Mouse (Mus musculus) lung, embryonic 14.5 days (tissue): ENCODE data around the gene 2010111I01Rik. TPM values are rescaled to one million over a fixed set of nuclear protein-coding genes. Genes with fewer than 3 reads are reported as not detected.

ENCODE experiments used
- ATAC-seq: fragments of 200-750 bp; cut with Nextera tagmentation; 2 replicates; pipeline ENCODE4 v1.8.0; 2017; ENCODE audit warnings: mild to moderate bottlenecking, moderate TSS enrichment, moderate library complexity; ENCODE audit not compliant: insufficient read depth
- DNase-seq: peaks from one replicate; pipeline ENCODE4 v3.0.0-alpha.2; 2015
- H3K27ac ChIP-seq: fragments of 300-500 bp; sonication (generic); 2 replicates; pipeline ENCODE4 v1.5.1; 2014; ENCODE audit warnings: low read depth, mild to moderate bottlenecking, moderate library complexity
- H3K27me3 ChIP-seq: fragments of 300-500 bp; sonication (generic); 2 replicates; pipeline ENCODE4 v1.6.1; 2014; ENCODE audit warnings: low read length, control low read depth; ENCODE audit not compliant: insufficient read depth
- H3K36me3 ChIP-seq: fragments of 300-500 bp; sonication (generic); 2 replicates; pipeline ENCODE4 v1.6.1; 2014; ENCODE audit warnings: control low read depth; ENCODE audit not compliant: insufficient read depth
- H3K4me1 ChIP-seq: fragments of 300-500 bp; sonication (generic); 2 replicates; pipeline ENCODE4 v1.6.1; 2014; ENCODE audit warnings: antibody characterized with exemption, control low read depth; ENCODE audit not compliant: insufficient read depth
- H3K4me2 ChIP-seq: fragments of 300-500 bp; sonication (generic); 2 replicates; pipeline ENCODE4 v1.6.1; 2014; ENCODE audit warnings: mild to moderate bottlenecking
- H3K4me3 ChIP-seq: fragments of 300-500 bp; sonication (generic); 2 replicates; pipeline ENCODE4 v1.5.1; 2014; ENCODE audit warnings: low read depth, low read length
- H3K9ac ChIP-seq: fragments of 300-500 bp; sonication (generic); 2 replicates; pipeline ENCODE4 v1.6.1; 2014
- H3K9me3 ChIP-seq: fragments of 300-500 bp; sonication (generic); 2 replicates; pipeline ENCODE4 v1.6.1; 2016; ENCODE audit warnings: low read depth, low read length, control low read depth
- CTCF ChIP-seq: IDR thresholded peaks from 2 replicates; pipeline ENCODE4 v1.5.1; 2016; ENCODE audit warnings: antibody characterized with exemption, low read depth
- WGBS: fragments of 180-500 bp; shearing (Covaris S2); extraction: QIAGEN DNeasy Blood & Tissue Kit; methylation state at CpG from one replicate; pipeline ENCODE4 v1.1.7; 2014; 5-methylcytosine and 5-hydroxymethylcytosine counted together
- polyA plus RNA-seq: library from polyadenylated mRNA; unstranded; fragments of >200 nt; fragmentation: Nextera tagmentation; extraction: Ambion mirVana; gene quantifications from 2 replicates; pipeline ENCODE4 v1.2.1, GENCODE M21; 2014

2010111I01Rik gene
- polyA plus RNA-seq, 1 experiment from 2014 or later = 156 TPM

- Histone ChIP-seq H3K4me1 (peaks cover 33% of the 10 kb centered on the region), H3K4me3 (peak overlapping the region; percentile 80), H3K36me3 (peaks cover 8% of the 10 kb centered on the region), H3K27me3 (no peaks in the 10 kb centered on the region), H3K9ac (peak overlapping the region; percentile 93), H3K27ac (peak overlapping the region; percentile 97), H3K9me3 (no peaks in the 10 kb centered on the region), H3K4me2 (peak overlapping the region; percentile 67)
- peak; percentile 64 for ATAC-seq
- TF ChIP-seq CTCF = no peak
- WGBS = 4% methylated on average over 11 of the region's 11 CpGs
- DNase-seq = peak; percentile 68
Observed at GRCm38 (mm10) chr13:63239301-63239804, 274.7 kb downstream of the 2010111I01Rik start.

DNA sequence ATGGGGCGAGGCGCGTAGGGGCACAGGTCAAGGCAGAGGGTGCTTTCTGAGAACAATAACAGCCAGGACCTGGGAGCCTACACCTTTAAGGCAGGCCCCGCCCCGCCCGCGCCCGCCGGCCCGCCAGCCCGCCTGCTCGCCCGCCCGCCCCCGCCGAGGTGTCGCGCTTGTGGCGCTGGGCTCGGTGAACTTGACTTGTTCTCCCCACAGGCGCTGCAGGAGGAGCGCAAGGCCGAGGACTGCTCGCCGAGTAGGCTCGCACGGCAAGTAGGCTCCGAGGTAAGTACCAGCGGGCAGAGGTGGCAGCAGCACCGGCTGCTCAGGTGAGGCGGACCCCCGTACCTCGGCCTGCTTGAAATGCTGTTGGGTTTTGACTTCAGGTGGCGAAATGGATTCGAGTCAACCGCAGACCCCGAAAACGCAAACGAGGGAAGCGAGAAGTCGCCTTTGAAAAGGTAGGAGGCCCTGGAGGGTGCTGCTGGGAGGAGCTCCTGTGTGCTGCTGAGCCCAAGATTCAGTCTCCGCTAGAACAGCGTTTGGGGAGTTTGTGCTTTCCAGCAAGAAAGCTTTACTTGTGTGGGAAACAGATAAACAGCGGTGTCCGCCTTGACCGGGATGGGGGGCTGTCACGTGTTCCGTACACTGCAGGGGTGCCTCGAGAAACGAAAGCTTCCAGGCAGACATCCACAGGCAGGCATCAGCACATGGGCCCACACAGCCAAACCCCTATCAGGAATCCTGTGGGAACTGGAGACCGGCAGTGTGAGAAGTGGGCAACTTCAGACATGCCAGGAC is 275.4 kb downstream of the 2010111I01Rik start:
- Histone ChIP-seq H3K4me2 (peak overlapping the region; percentile 67), H3K27ac (peak overlapping the region; percentile 97), H3K4me3 (peak overlapping the region; percentile 80), H3K9me3 (no peaks in the 10 kb centered on the region), H3K4me1 (peaks cover 36% of the 10 kb centered on the region), H3K36me3 (peaks cover 13% of the 10 kb centered on the region), H3K27me3 (no peaks in the 10 kb centered on the region), H3K9ac (peak overlapping the region; percentile 93)
- no peak for TF ChIP-seq CTCF
- DNase-seq (peak; percentile 80), ATAC-seq (peak; percentile 82)
- WGBS = under 1% methylated on average over 42 of the region's 51 CpGs

DNA sequence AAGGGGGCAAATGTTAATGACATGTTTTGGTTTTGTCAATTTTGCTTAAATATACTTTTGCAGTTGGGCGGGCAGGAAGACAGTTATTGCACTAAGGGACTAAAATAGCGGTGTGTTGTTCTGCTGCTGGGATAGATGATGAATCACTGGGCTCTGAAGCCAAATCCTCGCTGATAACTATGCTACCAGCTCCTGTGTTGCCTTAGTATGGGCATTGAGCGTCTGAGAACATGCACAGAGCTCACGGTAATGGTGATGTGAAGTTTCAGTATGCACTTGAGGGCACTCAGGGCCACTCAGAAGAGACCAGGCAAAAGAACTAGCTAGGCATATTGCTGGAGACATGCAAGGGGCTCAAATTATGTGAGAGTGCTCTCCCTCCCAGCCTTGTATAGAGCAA is 276.1 kb downstream of the 2010111I01Rik start:
- Histone ChIP-seq H3K27me3 (no peaks in the 10 kb centered on the region), H3K9ac (peak overlapping the region; percentile 93), H3K4me2 (peak overlapping the region; percentile 67), H3K36me3 (peaks cover 13% of the 10 kb centered on the region), H3K4me1 (peaks cover 30% of the 10 kb centered on the region; the same call in 1 of the 2 replicates), H3K27ac (peak overlapping the region; percentile 97), H3K4me3 (peak overlapping the region; percentile 80), H3K9me3 (no peaks in the 10 kb centered on the region)
- TF ChIP-seq CTCF = no peak
- WGBS = 4% methylated on average over 5 of the region's 5 CpGs
- ATAC-seq (no peak), DNase-seq (peak; percentile 50)

DNA sequence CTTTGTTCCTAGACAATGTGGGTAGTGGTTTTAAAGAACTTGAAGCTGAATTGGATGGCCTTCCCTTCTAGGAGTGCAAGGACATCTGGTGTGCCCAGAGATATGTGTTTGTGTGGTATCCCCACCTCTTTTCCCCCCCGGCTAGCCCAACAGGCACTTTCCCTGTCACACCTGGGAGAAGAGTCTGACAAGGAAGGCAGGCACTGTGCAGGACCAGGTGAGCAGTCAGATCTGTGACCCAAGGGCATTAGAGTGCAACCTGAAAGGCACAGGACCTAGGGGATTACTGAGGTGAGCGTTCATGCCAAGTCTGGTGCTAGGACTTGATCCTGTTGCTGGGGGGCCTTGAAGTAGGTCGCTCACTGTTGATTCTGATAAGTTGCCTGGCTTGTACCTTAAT is 277.0 kb downstream of the 2010111I01Rik start:
- no peaks in the 10 kb centered on the region for H3K27me3 ChIP-seq
- no peak for TF ChIP-seq CTCF
- H3K27ac ChIP-seq = peak overlapping the region; percentile 97
- H3K9me3 ChIP-seq = no peaks in the 10 kb centered on the region
- H3K9ac ChIP-seq = peak overlapping the region; percentile 93
- no peak for ATAC-seq
- H3K4me2 ChIP-seq = peak overlapping the region; percentile 67
- peak overlapping the region; percentile 80 for H3K4me3 ChIP-seq
- 36% methylated on average over 3 of the region's 3 CpGs for WGBS
- no peak for DNase-seq
- peaks cover 33% of the 10 kb centered on the region; the same call in 1 of the 2 replicates for H3K4me1 ChIP-seq
- H3K36me3 ChIP-seq = peaks cover 16% of the 10 kb centered on the region

GRCm38 (mm10) chr13:63242401-63243192 is 277.9 kb downstream of the 2010111I01Rik start:
- TF ChIP-seq CTCF = no peak
- Histone ChIP-seq H3K4me2 (peak overlapping the region; percentile 67), H3K36me3 (peaks cover 21% of the 10 kb centered on the region), H3K9me3 (no peaks in the 10 kb centered on the region), H3K27me3 (no peaks in the 10 kb centered on the region), H3K27ac (peak overlapping the region; percentile 97), H3K4me1 (peaks cover 38% of the 10 kb centered on the region; the same call in 1 of the 2 replicates), H3K9ac (peak overlapping the region; percentile 93), H3K4me3 (peak overlapping the region; percentile 80)
- DNase-seq (peak; percentile 61), ATAC-seq (no peak)
- WGBS = 23% methylated on average over 10 of the region's 10 CpGs

DNA sequence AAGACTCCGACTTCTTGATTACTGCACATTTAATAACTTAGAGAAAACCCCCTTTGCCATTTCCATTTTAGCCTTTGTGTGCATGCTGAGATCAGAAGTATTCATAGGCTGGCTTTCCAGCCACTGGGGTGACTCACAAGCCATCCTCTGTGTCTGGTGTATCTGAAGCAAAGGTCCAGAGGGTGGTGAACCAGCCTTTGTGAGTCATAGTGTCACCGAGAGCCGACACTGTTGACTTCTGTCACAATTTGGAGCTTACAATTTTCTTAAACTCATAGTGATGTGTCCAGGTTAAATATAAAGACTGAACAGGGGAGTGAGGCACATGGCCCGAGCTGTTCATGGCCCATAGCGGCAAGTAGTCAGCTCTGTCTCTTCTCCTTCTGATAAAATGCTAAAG is 278.9 kb downstream of the 2010111I01Rik start:
- Histone ChIP-seq H3K4me3 (peak overlapping the region; percentile 80), H3K27me3 (no peaks in the 10 kb centered on the region), H3K4me1 (peaks cover 37% of the 10 kb centered on the region; the same call in 1 of the 2 replicates), H3K4me2 (peak overlapping the region; percentile 67), H3K36me3 (peaks cover 24% of the 10 kb centered on the region), H3K9me3 (no peaks in the 10 kb centered on the region), H3K9ac (peak overlapping the region; percentile 51), H3K27ac (peak overlapping the region; percentile 81)
- no peak for ATAC-seq
- no peak for TF ChIP-seq CTCF
- 51% methylated on average over 5 of the region's 5 CpGs for WGBS
- no peak for DNase-seq

GRCm38 (mm10) chr13:63244425-63244824 is 279.7 kb downstream of the 2010111I01Rik start:
- Histone ChIP-seq H3K4me2 (peak overlapping the region; percentile 67), H3K27ac (peak overlapping the region; percentile 81), H3K4me1 (peaks cover 35% of the 10 kb centered on the region), H3K9ac (peak overlapping the region; percentile 51), H3K9me3 (no peaks in the 10 kb centered on the region), H3K36me3 (peaks cover 24% of the 10 kb centered on the region), H3K4me3 (peak overlapping the region; percentile 80), H3K27me3 (no peaks in the 10 kb centered on the region)
- TF ChIP-seq CTCF = no peak
- WGBS = 58% methylated on average over 3 of the region's 3 CpGs
- no peak for DNase-seq
- ATAC-seq = no peak
